Mouse (Mus musculus): Measurements from ENCODE around the gene Tcf15.
A peak's percentile ranks its signal among the peaks of the same experiment; 100 is the strongest.

Gene Tcf15

GRCm38 (mm10) chr2:152122896-152123295 is 20.5 kb upstream of the Tcf15 start:
- DNase-seq (ENCODE audit: low spot score) = peak; percentile 81

GRCm38 (mm10) chr2:152128597-152128996 is 14.8 kb upstream of the Tcf15 start:
- DNase-seq (ENCODE audit: low spot score) = no peak

GRCm38 (mm10) chr2:152129778-152130177 is 13.6 kb upstream of the Tcf15 start:
- no peak for DNase-seq (ENCODE audit: low spot score)

- DNase-seq (ENCODE audit: low spot score) = no peak
Measured at GRCm38 (mm10) chr2:152132016-152132415, 11.3 kb upstream of the Tcf15 start.

- no peak for DNase-seq (ENCODE audit: low spot score)
Measured at GRCm38 (mm10) chr2:152132691-152133090, 10.7 kb upstream of the Tcf15 start.

- DNase-seq (ENCODE audit: low spot score) = no peak
Measured at GRCm38 (mm10) chr2:152139191-152139987, 4.0 kb upstream of the Tcf15 start.

GRCm38 (mm10) chr2:152140941-152141340 is 2.4 kb upstream of the Tcf15 start:
- no peak for DNase-seq (ENCODE audit: low spot score)

- DNase-seq (ENCODE audit: low spot score) = no peak
Measured at GRCm38 (mm10) chr2:152141491-152141890, 1.9 kb upstream of the Tcf15 start.

GRCm38 (mm10) chr2:152142046-152142445 is 1.3 kb upstream of the Tcf15 start:
- DNase-seq (ENCODE audit: low spot score) = no peak

GRCm38 (mm10) chr2:152142571-152142970 is 790 bp upstream of the Tcf15 start:
- DNase-seq (ENCODE audit: low spot score) = no peak

- DNase-seq (ENCODE audit: low spot score) = no peak
Measured at GRCm38 (mm10) chr2:152144158-152144450, 743 bp downstream of the Tcf15 start.

GRCm38 (mm10) chr2:152144501-152144900 is 1.1 kb downstream of the Tcf15 start:
- no peak for DNase-seq (ENCODE audit: low spot score)

GRCm38 (mm10) chr2:152145711-152146110 is 2.4 kb downstream of the Tcf15 start:
- DNase-seq (ENCODE audit: low spot score) = no peak

- no peak for DNase-seq (ENCODE audit: low spot score)
Measured at GRCm38 (mm10) chr2:152147079-152147478, 3.7 kb downstream of the Tcf15 start.

GRCm38 (mm10) chr2:152148675-152149074 is 5.3 kb downstream of the Tcf15 start:
- DNase-seq (ENCODE audit: low spot score) = no peak

- DNase-seq (ENCODE audit: low spot score) = no peak
Measured at GRCm38 (mm10) chr2:152149891-152150290, 6.5 kb downstream of the Tcf15 start.

GRCm38 (mm10) chr2:152150373-152150772 is 7.0 kb downstream of the Tcf15 start:
- no peak for DNase-seq (ENCODE audit: low spot score)

GRCm38 (mm10) chr2:152153361-152153760 is 10.0 kb downstream of the Tcf15 start:
- no peak for DNase-seq (ENCODE audit: low spot score)

- DNase-seq (ENCODE audit: low spot score) = no peak
Measured at GRCm38 (mm10) chr2:152155414-152156208, 12.2 kb downstream of the Tcf15 start.

- no peak for DNase-seq (ENCODE audit: low spot score)
Measured at GRCm38 (mm10) chr2:152156471-152156870, 13.1 kb downstream of the Tcf15 start.

- no peak for DNase-seq (ENCODE audit: low spot score)
Measured at GRCm38 (mm10) chr2:152159487-152159886, 16.1 kb downstream of the Tcf15 start.

GRCm38 (mm10) chr2:152166257-152166656 is 22.9 kb downstream of the Tcf15 start:
- DNase-seq (ENCODE audit: low spot score) = no peak

GRCm38 (mm10) chr2:152167851-152168290 is 24.5 kb downstream of the Tcf15 start:
- no peak for DNase-seq (ENCODE audit: low spot score)

All from c-Kit-positive CD71-positive TER-119-positive erythroid progenitor cells, embryonic 14.5 days (primary cell).